Mouse (Mus musculus) kidney, postnatal 0 days (tissue): ENCODE measurements around the gene Gm5148. TPM values are rescaled to one million over a fixed set of nuclear protein-coding genes. Genes with fewer than 3 reads are reported as not detected.

Source experiments
- ATAC-seq: fragments of 200-750 bp; cut with Nextera tagmentation; replicated peaks from 2 replicates; pipeline ENCODE4 v1.8.0; 2017; ENCODE audit warnings: low read depth, moderate number of reproducible peaks, moderate TSS enrichment, moderate library complexity; ENCODE audit not compliant: low FRiP score
- DNase-seq: peaks from one replicate; pipeline ENCODE4 v3.0.0-alpha.2; 2016; ENCODE audit warnings: low spot score
- H3K27ac ChIP-seq: fragments of 300-500 bp; sonication (generic); 2 replicates; pipeline ENCODE4 v1.5.1; 2014; ENCODE audit warnings: mild to moderate bottlenecking
- H3K27me3 ChIP-seq: fragments of 300-500 bp; sonication (generic); 2 replicates; pipeline ENCODE4 v1.6.1; 2014; ENCODE audit warnings: low read length, mixed read lengths; ENCODE audit not compliant: insufficient read depth
- H3K36me3 ChIP-seq: fragments of 300-500 bp; sonication (generic); 2 replicates; pipeline ENCODE4 v1.6.1; 2014; ENCODE audit warnings: low read length, mixed read lengths; ENCODE audit not compliant: insufficient read depth
- H3K4me1 ChIP-seq: fragments of 300-500 bp; sonication (generic); replicated peaks from 2 replicates; pipeline ENCODE4 v1.6.1; 2014; ENCODE audit warnings: antibody characterized with exemption, low read length, mixed read lengths; ENCODE audit not compliant: insufficient read depth
- H3K4me2 ChIP-seq: fragments of 300-500 bp; sonication (generic); 2 replicates; pipeline ENCODE4 v1.6.1; 2014; ENCODE audit warnings: mild to moderate bottlenecking, low read length, moderate library complexity, mixed read lengths
- H3K4me3 ChIP-seq: fragments of 300-500 bp; sonication (generic); replicated peaks from 2 replicates; pipeline ENCODE4 v1.5.1; 2014; ENCODE audit warnings: low read depth, low read length
- H3K9ac ChIP-seq: fragments of 300-500 bp; sonication (generic); 2 replicates; pipeline ENCODE4 v1.6.1; 2014; ENCODE audit warnings: low read depth, low read length
- H3K9me3 ChIP-seq: fragments of 300-500 bp; sonication (generic); replicated peaks from 2 replicates; pipeline ENCODE4 v1.6.1; 2016; ENCODE audit warnings: low read length, inconsistent platforms, mixed read lengths
- CTCF ChIP-seq: IDR thresholded peaks from 2 replicates; pipeline ENCODE4 v1.5.1; 2016; ENCODE audit warnings: antibody characterized with exemption, low read depth, mild to moderate bottlenecking, moderate library complexity
- WGBS: fragments of 180-500 bp; shearing (Covaris S2); extraction: QIAGEN DNeasy Blood & Tissue Kit; methylation state at CpG from one replicate; pipeline ENCODE4 v1.1.7; 2014; 5-methylcytosine and 5-hydroxymethylcytosine counted together
- polyA plus RNA-seq: library from polyadenylated mRNA; unstranded; fragments of >200 nt; fragmentation: Nextera tagmentation; extraction: Ambion mirVana; gene quantifications from 2 replicates; pipeline ENCODE4 v1.2.1, GENCODE M21; 2015

The Gm5148 gene
- polyA plus RNA-seq, 1 experiment from 2014 or later, result 14.4 TPM

DNA sequence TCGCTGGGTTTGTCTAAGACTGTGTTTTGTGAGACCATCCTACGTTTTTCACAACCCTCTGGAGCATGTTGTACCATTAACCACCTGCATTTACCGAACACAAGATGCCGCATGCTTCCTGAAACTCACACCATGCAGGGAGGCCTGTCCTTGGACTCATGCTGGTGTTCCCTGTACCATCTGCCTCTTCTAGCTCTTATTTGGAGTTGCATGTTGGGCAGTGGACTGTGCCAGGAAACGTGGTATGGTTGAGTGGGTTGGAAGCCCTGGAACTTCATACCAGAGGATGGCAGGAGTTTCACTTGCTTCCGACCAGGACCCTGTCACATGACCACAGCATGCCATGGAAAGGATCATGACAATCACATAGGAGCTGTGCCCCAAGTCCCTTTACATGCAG, 16.5 kb downstream of the Gm5148 start:
- no peak overlapping the region for H3K9ac ChIP-seq
- TF ChIP-seq CTCF, result no peak
- no peak overlapping the region for H3K4me3 ChIP-seq
- no peak for DNase-seq
- WGBS, result 73% methylated on average over 6 of the region's 6 CpGs
- no peak overlapping the region for H3K27ac ChIP-seq
- H3K36me3 ChIP-seq, result no peaks in the 10 kb centered on the region
- no peaks in the 10 kb centered on the region for H3K27me3 ChIP-seq
- no peak for ATAC-seq
- no peak overlapping the region for H3K4me2 ChIP-seq
- H3K9me3 ChIP-seq, result no peaks in the 10 kb centered on the region
- H3K4me1 ChIP-seq, result peaks cover 9% of the 10 kb centered on the region; the same call in 1 of the 2 replicates

DNA sequence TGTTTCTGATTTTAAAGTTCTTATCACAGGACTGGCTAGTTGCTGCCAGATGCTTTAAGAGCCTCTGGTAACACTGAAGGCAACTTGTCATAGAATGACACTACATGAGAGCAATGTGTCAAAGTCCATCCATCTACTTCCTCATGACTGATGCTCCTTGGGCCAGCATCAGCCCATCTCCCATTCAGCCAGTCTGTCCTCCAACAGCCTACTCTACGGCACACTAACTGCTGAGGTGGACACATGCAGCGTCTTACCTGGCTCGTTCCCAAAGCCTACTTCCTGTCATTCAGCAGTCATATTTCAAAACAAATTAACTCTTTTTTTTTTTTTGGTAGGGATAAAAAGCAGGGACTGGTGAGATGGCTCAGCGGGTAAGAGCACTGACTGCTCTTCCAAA, 17.9 kb downstream of the Gm5148 start:
- peak; percentile 31 for DNase-seq

DNA sequence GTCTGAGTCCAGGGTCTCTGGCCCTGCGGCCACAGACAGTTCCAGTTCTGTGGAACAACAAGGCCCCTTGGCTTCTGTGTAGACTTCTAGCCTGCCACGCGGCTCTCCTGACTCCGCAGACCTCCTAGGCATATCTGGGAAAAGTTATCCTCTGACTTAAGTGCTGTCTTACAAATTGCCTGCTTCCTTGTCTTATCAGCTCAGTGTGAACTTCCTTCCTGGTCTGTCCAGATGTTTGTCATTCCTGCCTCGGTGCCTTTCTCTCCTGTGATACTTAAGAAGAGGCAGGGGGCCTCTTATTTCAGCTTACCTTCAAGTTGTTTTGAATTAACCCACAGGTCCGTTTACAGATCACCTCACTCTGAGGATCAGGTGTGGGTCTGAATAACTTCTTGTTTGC, 18.9 kb downstream of the Gm5148 start:
- H3K9me3 ChIP-seq, result 0 out of 2 replicates have a peak, but pooled peaks cover 2% of the 10 kb centered on the region
- H3K4me3 ChIP-seq, result no peak overlapping the region
- no peak for TF ChIP-seq CTCF
- H3K27me3 ChIP-seq, result no peaks in the 10 kb centered on the region
- peak; percentile 54 for DNase-seq
- H3K27ac ChIP-seq, result 0 out of 2 replicates have a peak overlapping the region, but pooled peaks have one; percentile 33
- ATAC-seq, result no peak
- no peak overlapping the region for H3K4me2 ChIP-seq
- no peaks in the 10 kb centered on the region for H3K36me3 ChIP-seq
- peaks cover 9% of the 10 kb centered on the region; the same call in 1 of the 2 replicates for H3K4me1 ChIP-seq
- H3K9ac ChIP-seq, result no peak overlapping the region
- 25% methylated on average over 6 of the region's 6 CpGs for WGBS

More for the DNA sequence above, 17.9 kb downstream of the Gm5148 start:
- Histone ChIP-seq H3K9ac (no peak overlapping the region), H3K36me3 (no peaks in the 10 kb centered on the region), H3K4me2 (no peak overlapping the region), H3K4me1 (peaks cover 9% of the 10 kb centered on the region; the same call in 1 of the 2 replicates), H3K9me3 (0 out of 2 replicates have a peak, but pooled peaks cover 2% of the 10 kb centered on the region), H3K27me3 (no peaks in the 10 kb centered on the region), H3K4me3 (no peak overlapping the region), H3K27ac (no peak overlapping the region)
- no peak for TF ChIP-seq CTCF
- 55% methylated on average over 4 of the region's 4 CpGs for WGBS
- ATAC-seq, result no peak

- peaks cover 9% of the 10 kb centered on the region; the same call in 1 of the 2 replicates for H3K4me1 ChIP-seq
- no peak overlapping the region for H3K4me3 ChIP-seq
- H3K36me3 ChIP-seq, result no peaks in the 10 kb centered on the region
- peak; percentile 46; the same call in 1 of the 2 replicates for ATAC-seq
- H3K27ac ChIP-seq, result 0 out of 2 replicates have a peak overlapping the region, but pooled peaks have one; percentile 33
- no peak for TF ChIP-seq CTCF
- no peak overlapping the region for H3K4me2 ChIP-seq
- DNase-seq, result peak; percentile 49
- 43% methylated on average over 14 of the region's 14 CpGs for WGBS
- 0 out of 2 replicates have a peak, but pooled peaks cover 2% of the 10 kb centered on the region for H3K9me3 ChIP-seq
- no peaks in the 10 kb centered on the region for H3K27me3 ChIP-seq
- no peak overlapping the region for H3K9ac ChIP-seq
These were observed 19.5 kb downstream of the Gm5148 start for GRCm38 (mm10) chr3:37704701-37705279.

- TF ChIP-seq CTCF, result no peak
- 95% methylated on average over 6 of the region's 6 CpGs for WGBS
- ATAC-seq, result no peak
These were observed 21.2 kb downstream of the Gm5148 start for GRCm38 (mm10) chr3:37703066-37703465.

GRCm38 (mm10) chr3:37693552-37693951, 30.7 kb downstream of the Gm5148 start:
- no peaks in the 10 kb centered on the region for H3K36me3 ChIP-seq
- H3K4me2 ChIP-seq, result no peak overlapping the region
- no peak overlapping the region for H3K4me3 ChIP-seq
- H3K9me3 ChIP-seq, result no peaks in the 10 kb centered on the region
- no peaks in the 10 kb centered on the region for H3K27me3 ChIP-seq
- WGBS, result 70% methylated on average over 8 of the region's 8 CpGs
- DNase-seq, result peak; percentile 19
- no peak for TF ChIP-seq CTCF
- H3K4me1 ChIP-seq, result no peaks in the 10 kb centered on the region; the same call in 1 of the 2 replicates
- ATAC-seq, result no peak
- H3K27ac ChIP-seq, result no peak overlapping the region
- H3K9ac ChIP-seq, result no peak overlapping the region

More at GRCm38 (mm10) chr3:37703066-37703465, 21.2 kb downstream of the Gm5148 start:
- Histone ChIP-seq H3K4me1 (peaks cover 6% of the 10 kb centered on the region; the same call in 1 of the 2 replicates), H3K4me3 (no peak overlapping the region), H3K4me2 (no peak overlapping the region), H3K9me3 (0 out of 2 replicates have a peak, but pooled peaks cover 2% of the 10 kb centered on the region), H3K27me3 (no peaks in the 10 kb centered on the region), H3K27ac (no peak overlapping the region), H3K9ac (no peak overlapping the region), H3K36me3 (no peaks in the 10 kb centered on the region)
- no peak for DNase-seq
